Mouse (Mus musculus) MN1 (cell line): Measurements from ENCODE around the gene Cisd3.

ENCODE experiments used
- DNase-seq: peaks from one replicate; pipeline ENCODE4 v3.0.0-alpha.2; 2016; ENCODE audit warnings: low spot score

Gene Cisd3

DNA sequence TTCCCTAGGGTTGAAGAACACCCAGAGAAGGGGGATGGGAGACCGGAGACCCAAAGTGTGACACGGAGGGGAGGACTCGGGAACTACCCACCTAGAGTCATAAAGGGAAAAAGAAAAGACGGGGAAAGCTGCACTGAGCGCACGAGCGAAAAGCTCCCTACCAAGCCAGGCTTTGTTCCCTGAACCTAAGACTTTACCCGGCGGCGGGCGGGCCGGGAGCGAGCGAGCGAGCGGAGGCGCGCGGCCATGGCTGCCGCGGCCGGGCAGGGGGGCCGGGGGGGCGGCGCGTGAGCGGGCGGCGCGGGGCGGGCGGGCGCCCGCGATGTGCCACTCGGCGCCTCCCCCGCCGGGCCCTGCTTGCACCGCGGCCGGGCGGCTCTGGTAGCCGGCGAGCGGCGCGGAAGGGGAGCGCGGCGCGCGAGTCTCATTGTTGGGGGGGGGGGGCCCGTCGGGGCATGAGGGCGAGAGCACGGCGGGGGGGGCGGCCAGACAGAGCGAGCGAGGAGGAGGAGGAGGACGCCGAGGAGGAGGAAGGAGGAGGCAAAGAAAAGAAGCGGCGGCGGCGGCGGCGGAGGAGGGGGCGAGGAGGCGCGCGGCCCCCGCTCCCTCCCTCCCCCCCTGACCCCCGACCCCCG, 22.6 kb upstream of the Cisd3 start, which contains the start of gene Mllt6:
Mllt6 (plus strand) TSS at position 522 of the 635 bp plus-strand sequence.
- peak; percentile 87 for DNase-seq

GRCm38 (mm10) chr11:97663528-97664338, 21.9 kb upstream of the Cisd3 start:
- peak; percentile 64 for DNase-seq

DNA sequence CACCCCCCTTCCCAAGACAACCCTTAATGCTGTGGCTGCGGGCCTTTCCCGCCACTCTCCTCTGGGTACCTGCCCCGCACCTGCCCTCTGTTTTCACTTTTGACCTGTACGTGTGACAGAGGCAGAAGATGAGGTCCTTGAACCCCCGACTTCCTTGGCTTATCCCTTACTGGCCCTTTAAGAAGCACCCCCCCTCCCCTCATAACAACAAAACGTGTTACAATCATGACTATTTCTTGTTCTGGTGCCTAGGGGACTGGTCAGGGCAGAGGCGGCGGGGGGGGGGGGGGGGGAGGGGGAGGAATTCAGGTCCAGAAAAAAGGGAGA, 21.3 kb upstream of the Cisd3 start:
- no peak for DNase-seq

DNA sequence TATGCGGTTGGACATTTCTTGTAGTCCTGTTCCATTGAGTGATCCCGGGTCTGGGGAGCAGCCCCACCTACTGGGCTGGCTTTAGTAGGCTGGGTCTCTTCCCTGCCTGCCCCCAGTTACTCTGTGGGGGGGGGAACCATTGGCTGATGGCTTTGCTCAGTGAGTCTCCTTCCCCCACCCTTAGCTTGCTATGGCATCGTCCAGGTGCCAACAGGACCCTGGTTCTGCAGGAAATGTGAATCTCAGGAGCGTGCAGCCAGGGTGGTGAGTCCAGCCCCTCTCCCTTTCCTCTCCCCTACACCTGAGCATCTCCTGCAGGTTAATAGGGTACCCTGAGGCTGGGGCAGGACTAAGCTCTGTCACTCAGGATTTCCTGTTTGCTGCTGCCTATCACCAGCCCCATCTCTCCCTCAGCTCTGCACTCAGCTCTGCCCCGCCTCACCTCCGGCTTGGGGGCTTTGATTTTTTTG, 20.8 kb upstream of the Cisd3 start:
- no peak for DNase-seq

DNA sequence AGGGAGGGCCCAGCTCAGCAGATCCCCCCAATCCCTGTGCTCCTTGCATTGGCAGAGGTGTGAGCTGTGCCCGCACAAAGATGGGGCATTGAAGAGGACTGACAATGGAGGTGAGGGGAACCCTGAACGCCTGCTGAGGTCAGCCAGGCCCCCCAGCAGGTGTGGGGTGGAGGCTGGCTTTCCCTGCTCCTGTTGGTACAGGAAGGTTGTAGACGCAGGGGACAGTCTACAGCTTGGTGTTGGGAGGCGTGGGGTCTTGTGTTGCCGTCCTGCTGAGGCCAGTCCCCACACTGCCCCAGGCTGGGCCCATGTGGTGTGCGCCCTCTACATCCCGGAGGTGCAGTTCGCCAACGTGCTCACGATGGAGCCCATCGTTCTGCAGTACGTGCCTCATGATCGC, 20.2 kb upstream of the Cisd3 start:
- no peak for DNase-seq

DNA sequence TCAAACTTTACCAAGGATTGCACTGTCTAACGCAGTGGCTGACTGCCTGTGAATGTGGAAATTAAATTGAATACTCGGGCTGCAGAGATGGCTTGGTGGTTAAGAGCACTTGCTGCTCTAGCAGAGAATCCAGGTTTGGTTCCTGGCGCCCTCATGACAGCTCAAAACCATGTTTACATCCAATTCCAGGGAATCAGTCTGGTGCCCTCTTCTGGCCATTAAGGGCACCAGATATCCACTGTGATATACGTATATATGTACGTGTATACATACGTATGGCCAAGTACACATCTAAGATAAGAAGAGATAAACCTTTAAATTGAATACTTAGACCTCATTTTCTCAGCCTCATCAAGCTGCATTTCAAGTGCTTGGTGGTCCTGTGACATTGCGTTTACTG, 19.4 kb upstream of the Cisd3 start:
- no peak for DNase-seq

GRCm38 (mm10) chr11:97666794-97667193, 18.8 kb upstream of the Cisd3 start:
- DNase-seq: no peak

DNA sequence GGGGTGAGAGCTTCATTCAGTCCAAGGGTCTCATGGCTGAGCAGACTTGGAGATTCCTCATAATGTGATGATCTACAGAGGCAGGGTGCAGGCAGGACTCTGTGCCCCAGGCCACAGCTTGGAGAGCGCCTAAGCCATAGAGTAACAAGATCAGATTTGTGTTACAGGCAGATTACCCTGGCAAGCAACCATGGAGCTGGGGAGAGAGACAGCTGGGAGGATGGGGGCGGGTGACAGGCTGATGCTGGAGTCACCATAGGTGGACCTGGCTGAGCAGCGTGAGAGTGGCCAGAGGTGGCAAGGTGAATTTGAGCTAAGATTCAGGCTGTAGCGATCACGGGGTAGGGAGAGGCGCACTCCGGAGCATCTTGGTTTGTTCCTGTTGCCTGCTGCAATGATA, 17.5 kb upstream of the Cisd3 start:
- no peak for DNase-seq

DNA sequence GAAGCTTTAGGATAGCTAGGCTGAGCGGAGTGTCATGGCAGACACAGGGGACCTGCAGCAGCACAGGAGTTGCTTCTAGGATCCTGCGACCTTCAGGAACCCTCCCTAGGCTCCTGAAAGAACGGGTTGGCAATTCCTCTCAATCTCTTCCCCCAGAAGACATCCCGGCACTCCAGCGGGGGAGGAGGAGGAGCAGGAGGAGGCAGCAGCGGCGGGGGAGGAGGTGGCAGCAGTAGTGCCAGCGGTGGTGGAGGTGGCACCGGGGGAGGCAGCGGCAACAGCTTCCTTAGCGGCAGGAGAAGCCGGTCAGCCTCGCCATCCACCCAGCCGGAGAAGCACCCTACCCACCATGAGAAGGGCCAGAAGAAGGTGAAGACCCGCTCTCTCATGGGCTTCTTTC, 16.4 kb upstream of the Cisd3 start:
- DNase-seq: no peak

- peak; percentile 51 for DNase-seq
These were observed 15.8 kb upstream of the Cisd3 start for GRCm38 (mm10) chr11:97669829-97670228.

- DNase-seq: no peak
These were observed 15.1 kb upstream of the Cisd3 start for GRCm38 (mm10) chr11:97670234-97671176.

DNA sequence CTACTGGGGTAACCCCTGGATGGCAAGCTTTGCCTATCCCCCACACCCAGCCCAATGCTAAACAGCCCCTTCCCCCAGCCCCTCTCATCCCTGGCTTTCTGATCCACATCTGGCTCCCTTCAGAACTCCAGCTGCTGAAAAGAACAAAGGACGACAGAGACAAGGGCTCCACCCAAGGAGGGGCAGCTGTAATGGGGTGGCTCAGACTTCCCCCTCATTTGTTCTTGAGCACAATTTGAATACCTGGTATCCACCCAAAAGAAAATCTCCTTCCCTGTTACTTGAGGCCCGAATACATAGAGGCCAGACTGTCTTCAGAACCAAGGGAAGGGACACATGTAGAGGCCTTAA, 14.5 kb upstream of the Cisd3 start:
- DNase-seq: no peak

DNA sequence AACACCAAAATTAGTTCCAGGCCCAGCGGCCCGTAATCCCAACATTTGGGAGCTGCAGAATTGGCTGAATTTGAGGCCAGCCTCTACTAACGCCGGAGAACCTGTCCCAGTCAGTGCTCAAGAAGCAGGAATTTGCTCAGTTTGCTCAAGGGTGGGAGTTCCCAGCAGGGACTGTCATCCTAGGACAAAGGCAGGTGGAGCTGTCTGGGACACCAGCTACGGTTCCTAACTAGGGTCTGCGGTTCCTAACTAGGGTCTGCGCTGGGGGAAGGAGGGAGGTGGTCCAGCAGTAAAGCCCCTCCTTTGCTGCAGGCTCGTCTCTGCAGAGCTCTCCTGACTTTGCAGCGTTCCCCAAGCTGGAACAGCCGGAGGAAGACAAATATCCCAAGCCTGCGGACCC, 12.5 kb upstream of the Cisd3 start:
- DNase-seq: no peak

DNA sequence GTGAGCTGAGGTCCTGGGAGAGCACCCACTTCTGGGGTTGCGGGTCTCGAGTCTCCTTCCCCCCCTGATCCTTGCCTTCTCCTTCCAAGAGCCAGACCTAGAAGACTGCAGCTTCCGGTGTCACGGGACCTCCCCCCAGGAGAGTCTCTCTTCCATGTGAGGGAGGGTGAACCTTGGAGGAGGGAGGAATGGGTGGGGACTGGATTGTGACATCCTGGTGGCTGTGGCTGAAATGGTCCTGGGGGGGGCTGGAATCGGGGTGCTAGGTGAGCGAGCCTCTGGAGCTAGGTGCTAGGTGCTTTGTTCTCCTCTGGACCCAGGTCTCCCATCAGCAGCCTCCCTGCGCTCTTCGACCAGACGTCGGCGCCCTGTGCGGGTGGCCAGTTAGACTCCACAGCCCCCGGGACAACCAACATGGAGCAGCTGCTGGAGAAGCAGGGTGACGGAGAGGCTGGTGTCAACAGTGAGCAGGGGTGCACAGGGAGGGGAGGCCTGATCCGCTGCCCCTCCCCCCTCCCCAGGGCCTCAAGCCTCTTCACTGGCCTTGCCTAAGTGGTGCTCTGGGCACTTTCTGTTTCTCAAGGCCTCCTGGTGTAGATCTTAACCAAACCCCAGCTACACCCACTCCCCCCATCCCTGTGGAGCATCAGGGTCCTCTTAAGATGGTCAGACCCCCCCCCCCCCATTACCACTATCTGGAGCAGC, 9.4 kb upstream of the Cisd3 start:
- no peak for DNase-seq

GRCm38 (mm10) chr11:97677381-97677780, 8.2 kb upstream of the Cisd3 start:
- peak; percentile 48 for DNase-seq

DNA sequence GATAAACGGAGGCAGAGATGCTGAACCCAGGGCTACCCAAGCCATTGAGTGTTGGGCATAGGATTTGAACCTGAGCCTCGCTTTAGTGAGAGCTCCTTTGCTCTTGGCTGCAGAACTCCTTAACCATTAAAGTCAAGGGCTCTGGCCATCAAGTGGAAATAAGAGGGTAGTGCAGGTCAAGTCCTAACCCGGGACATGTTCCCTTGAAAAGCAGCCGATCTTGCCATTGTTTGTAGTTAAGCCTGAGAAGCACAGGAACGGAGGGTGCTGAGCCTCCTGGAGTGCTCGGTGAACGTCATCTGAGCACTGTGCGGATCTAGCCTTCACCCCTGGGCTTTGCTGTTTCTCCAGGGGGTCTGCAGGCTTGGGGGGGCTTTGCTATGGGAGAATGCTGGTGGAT, 7.8 kb upstream of the Cisd3 start:
- no peak for DNase-seq

DNA sequence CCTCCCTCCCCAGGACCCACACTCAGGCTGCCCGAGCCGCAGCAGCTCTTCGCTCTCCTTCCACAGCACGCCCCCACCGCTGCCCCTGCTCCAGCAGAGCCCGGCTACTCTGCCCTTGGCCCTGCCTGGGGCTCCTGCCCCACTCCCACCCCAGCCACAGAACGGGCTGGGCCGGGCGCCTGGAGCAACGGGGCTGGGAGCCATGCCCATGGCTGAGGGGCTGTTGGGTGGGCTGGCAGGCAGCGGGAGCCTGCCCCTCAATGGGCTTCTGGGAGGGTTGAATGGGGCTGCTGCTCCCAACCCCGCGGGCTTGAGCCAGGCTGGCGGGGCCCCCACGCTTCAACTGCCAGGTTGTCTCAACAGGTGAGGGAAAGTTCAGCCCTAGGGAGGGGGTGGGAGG, 7.3 kb upstream of the Cisd3 start:
- no peak for DNase-seq

DNA sequence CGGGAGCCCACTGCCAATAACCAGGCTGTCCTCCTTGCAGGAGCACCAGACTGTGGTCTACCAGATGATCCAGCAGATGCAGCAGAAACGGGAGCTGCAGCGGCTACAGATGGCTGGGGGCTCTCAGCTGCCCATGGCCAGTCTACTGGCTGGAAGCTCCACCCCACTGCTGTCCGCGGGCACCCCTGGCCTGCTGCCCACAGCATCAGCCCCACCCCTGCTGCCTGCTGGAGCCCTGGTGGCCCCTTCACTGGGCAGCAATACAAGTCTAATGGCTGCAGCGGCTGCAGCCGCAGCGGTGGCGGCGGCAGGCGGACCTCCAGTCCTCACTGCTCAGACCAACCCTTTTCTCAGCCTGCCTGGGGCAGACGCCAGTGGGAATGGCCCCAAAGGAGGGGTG, 5.2 kb upstream of the Cisd3 start:
- peak; percentile 91 for DNase-seq

DNA sequence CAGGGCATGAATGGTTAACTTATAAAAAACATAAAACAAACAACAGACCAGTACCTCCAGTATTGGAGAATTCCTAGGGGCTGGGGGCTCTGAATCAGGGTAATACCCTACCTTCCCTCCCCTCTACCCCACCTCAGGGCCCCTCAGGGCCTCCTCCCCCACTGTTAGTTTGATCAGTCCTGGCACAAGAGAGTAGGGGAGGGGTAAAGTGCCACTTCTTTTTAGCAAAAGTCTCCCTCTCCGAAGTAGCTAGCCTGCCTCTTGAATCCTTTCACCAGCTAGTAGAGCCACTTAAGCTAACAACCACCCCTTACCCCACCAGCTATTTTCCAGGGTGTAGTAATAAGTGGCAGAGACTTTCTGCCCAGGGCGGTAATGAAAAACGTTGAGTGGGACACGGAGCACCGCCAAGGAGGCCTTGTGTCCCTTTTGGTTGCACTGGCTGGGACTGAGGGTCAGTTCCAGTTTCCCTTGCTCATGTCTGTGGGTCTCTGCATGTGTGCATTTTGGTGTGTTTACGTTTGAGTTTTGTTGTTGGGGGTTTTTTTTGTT, 3.0 kb upstream of the Cisd3 start:
- DNase-seq: no peak

- no peak for DNase-seq
These were observed 1.5 kb upstream of the Cisd3 start for GRCm38 (mm10) chr11:97684063-97684680.

DNA sequence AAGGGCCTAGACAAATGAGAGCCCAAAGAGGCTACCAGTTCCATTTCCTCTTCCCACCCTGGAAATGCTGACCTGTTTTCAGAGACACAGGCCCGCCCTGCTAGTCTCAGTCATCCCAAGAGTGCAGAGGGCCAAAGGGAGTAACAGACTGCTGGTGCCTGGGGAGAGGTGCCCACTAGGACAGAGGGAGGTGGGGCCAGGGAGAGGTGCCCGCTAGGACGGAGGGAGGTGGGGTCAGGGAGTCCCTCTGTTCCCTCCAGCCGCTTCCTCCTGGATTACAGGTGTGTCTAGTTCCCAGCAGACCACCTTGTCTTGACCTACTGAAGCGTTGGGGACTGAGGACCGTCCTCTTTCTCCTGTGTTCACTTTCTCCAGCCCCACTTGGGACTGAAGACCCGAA, 860 bp upstream of the Cisd3 start:
- DNase-seq: no peak
